Mouse (Mus musculus): Measurements from ENCODE around the gene Ceacam18. TPM values are rescaled to one million over a fixed set of nuclear protein-coding genes. Genes with fewer than 3 reads are reported as not detected.

Gene Ceacam18
- polyA plus RNA-seq, 1 experiment from 2014 or later: not detected

- no peaks in the 10 kb centered on the region for H3K27me3 ChIP-seq (ENCODE audit: control insufficient read depth, insufficient read depth, low read length)
- no peak overlapping the region for H3K9ac ChIP-seq (ENCODE audit: low read length)
- no peak overlapping the region for H3K27ac ChIP-seq (replicated peaks; ENCODE audit: low read depth, low read length)
- no peak overlapping the region for H3K4me2 ChIP-seq (ENCODE audit: low read depth, severe bottlenecking)
- H3K4me3 ChIP-seq (ENCODE audit: low read depth, low read length): no peak overlapping the region
- ATAC-seq (ENCODE audit: insufficient number of reproducible peaks, low FRiP score, low TSS enrichment, low read depth): no peak
- H3K36me3 ChIP-seq (ENCODE audit: control insufficient read depth, insufficient read depth, low read length): no peaks in the 10 kb centered on the region
- DNase-seq (ENCODE audit: low spot score): peak; percentile 38
- whole genome bisulfite sequencing: 8% methylated on average over 10 of the region's 10 CpGs
- H3K9me3 ChIP-seq (ENCODE audit: control insufficient read depth, low read length): no peaks in the 10 kb centered on the region
- H3K4me1 ChIP-seq (ENCODE audit: control insufficient read depth, insufficient read depth, low read length): no peaks in the 10 kb centered on the region
These were observed 10.7 kb upstream of the Ceacam18 start for GRCm38 (mm10) chr7:43623819-43624218.

- 69% methylated on average over 3 of the region's 3 CpGs for WGBS
- DNase-seq (ENCODE audit: low spot score) (no peak), ATAC-seq (ENCODE audit: insufficient number of reproducible peaks, low FRiP score, low TSS enrichment, low read depth) (no peak)
These were observed 9.4 kb upstream of the Ceacam18 start for GRCm38 (mm10) chr7:43625065-43625464.

GRCm38 (mm10) chr7:43625794-43626422 lies 8.6 kb upstream of the Ceacam18 start:
- Histone ChIP-seq H3K27me3 (ENCODE audit: control insufficient read depth, insufficient read depth, low read length) (no peaks in the 10 kb centered on the region), H3K27ac (replicated peaks; ENCODE audit: low read depth, low read length) (no peak overlapping the region), H3K4me1 (ENCODE audit: control insufficient read depth, insufficient read depth, low read length) (no peaks in the 10 kb centered on the region), H3K4me3 (ENCODE audit: low read depth, low read length) (no peak overlapping the region), H3K36me3 (ENCODE audit: control insufficient read depth, insufficient read depth, low read length) (no peaks in the 10 kb centered on the region), H3K9ac (ENCODE audit: low read length) (no peak overlapping the region), H3K9me3 (ENCODE audit: control insufficient read depth, low read length) (no peaks in the 10 kb centered on the region), H3K4me2 (ENCODE audit: low read depth, severe bottlenecking) (no peak overlapping the region)
- ATAC-seq (ENCODE audit: insufficient number of reproducible peaks, low FRiP score, low TSS enrichment, low read depth) (no peak), DNase-seq (ENCODE audit: low spot score) (no peak)
- WGBS: 84% methylated on average over 8 of the region's 8 CpGs

More at GRCm38 (mm10) chr7:43625065-43625464, 9.4 kb upstream of the Ceacam18 start:
- Histone ChIP-seq H3K9me3 (ENCODE audit: control insufficient read depth, low read length) (no peaks in the 10 kb centered on the region), H3K27me3 (ENCODE audit: control insufficient read depth, insufficient read depth, low read length) (no peaks in the 10 kb centered on the region), H3K4me1 (ENCODE audit: control insufficient read depth, insufficient read depth, low read length) (no peaks in the 10 kb centered on the region), H3K36me3 (ENCODE audit: control insufficient read depth, insufficient read depth, low read length) (no peaks in the 10 kb centered on the region), H3K4me2 (ENCODE audit: low read depth, severe bottlenecking) (no peak overlapping the region), H3K4me3 (ENCODE audit: low read depth, low read length) (no peak overlapping the region), H3K9ac (ENCODE audit: low read length) (no peak overlapping the region), H3K27ac (replicated peaks; ENCODE audit: low read depth, low read length) (no peak overlapping the region)

GRCm38 (mm10) chr7:43633940-43634339 lies 567 bp upstream of the Ceacam18 start:
- no peak overlapping the region for H3K4me2 ChIP-seq (ENCODE audit: low read depth, severe bottlenecking)
- H3K36me3 ChIP-seq (ENCODE audit: control insufficient read depth, insufficient read depth, low read length): no peaks in the 10 kb centered on the region
- H3K27ac ChIP-seq (replicated peaks; ENCODE audit: low read depth, low read length): no peak overlapping the region
- ATAC-seq (ENCODE audit: insufficient number of reproducible peaks, low FRiP score, low TSS enrichment, low read depth) (no peak), DNase-seq (ENCODE audit: low spot score) (no peak)
- no peaks in the 10 kb centered on the region for H3K4me1 ChIP-seq (ENCODE audit: control insufficient read depth, insufficient read depth, low read length)
- WGBS: 75% methylated on average over 4 of the region's 4 CpGs
- H3K9ac ChIP-seq (ENCODE audit: low read length): no peak overlapping the region
- H3K27me3 ChIP-seq (ENCODE audit: control insufficient read depth, insufficient read depth, low read length): no peaks in the 10 kb centered on the region
- no peak overlapping the region for H3K4me3 ChIP-seq (ENCODE audit: low read depth, low read length)
- H3K9me3 ChIP-seq (ENCODE audit: control insufficient read depth, low read length): no peaks in the 10 kb centered on the region

- Histone ChIP-seq H3K9ac (ENCODE audit: low read length) (no peak overlapping the region), H3K4me2 (ENCODE audit: low read depth, severe bottlenecking) (no peak overlapping the region), H3K36me3 (ENCODE audit: control insufficient read depth, insufficient read depth, low read length) (no peaks in the 10 kb centered on the region), H3K9me3 (ENCODE audit: control insufficient read depth, low read length) (no peaks in the 10 kb centered on the region), H3K27me3 (ENCODE audit: control insufficient read depth, insufficient read depth, low read length) (no peaks in the 10 kb centered on the region), H3K4me3 (ENCODE audit: low read depth, low read length) (no peak overlapping the region), H3K27ac (replicated peaks; ENCODE audit: low read depth, low read length) (no peak overlapping the region), H3K4me1 (ENCODE audit: control insufficient read depth, insufficient read depth, low read length) (no peaks in the 10 kb centered on the region)
- 65% methylated on average over 2 of the region's 2 CpGs for WGBS
- ATAC-seq (ENCODE audit: insufficient number of reproducible peaks, low FRiP score, low TSS enrichment, low read depth) (no peak), DNase-seq (ENCODE audit: low spot score) (no peak)
These were observed 1.7 kb downstream of the Ceacam18 start for GRCm38 (mm10) chr7:43636194-43636593.

GRCm38 (mm10) chr7:43637118-43637517 lies 2.6 kb downstream of the Ceacam18 start:
- DNase-seq (ENCODE audit: low spot score) (no peak), ATAC-seq (ENCODE audit: insufficient number of reproducible peaks, low FRiP score, low TSS enrichment, low read depth) (no peak)
- no peaks in the 10 kb centered on the region for H3K27me3 ChIP-seq (ENCODE audit: control insufficient read depth, insufficient read depth, low read length)
- H3K9ac ChIP-seq (ENCODE audit: low read length): no peak overlapping the region
- no peaks in the 10 kb centered on the region for H3K36me3 ChIP-seq (ENCODE audit: control insufficient read depth, insufficient read depth, low read length)
- WGBS: 82% methylated on average over 1 of the region's 1 CpGs
- no peaks in the 10 kb centered on the region for H3K4me1 ChIP-seq (ENCODE audit: control insufficient read depth, insufficient read depth, low read length)
- no peak overlapping the region for H3K4me3 ChIP-seq (ENCODE audit: low read depth, low read length)
- H3K4me2 ChIP-seq (ENCODE audit: low read depth, severe bottlenecking): no peak overlapping the region
- H3K9me3 ChIP-seq (ENCODE audit: control insufficient read depth, low read length): no peaks in the 10 kb centered on the region
- H3K27ac ChIP-seq (replicated peaks; ENCODE audit: low read depth, low read length): no peak overlapping the region

GRCm38 (mm10) chr7:43642587-43642986 lies 8.1 kb downstream of the Ceacam18 start:
- ATAC-seq (ENCODE audit: insufficient number of reproducible peaks, low FRiP score, low TSS enrichment, low read depth): no peak
- Histone ChIP-seq H3K9me3 (ENCODE audit: control insufficient read depth, low read length) (no peaks in the 10 kb centered on the region), H3K4me1 (ENCODE audit: control insufficient read depth, insufficient read depth, low read length) (no peaks in the 10 kb centered on the region), H3K4me2 (ENCODE audit: low read depth, severe bottlenecking) (no peak overlapping the region), H3K27ac (replicated peaks; ENCODE audit: low read depth, low read length) (no peak overlapping the region), H3K9ac (ENCODE audit: low read length) (no peak overlapping the region), H3K27me3 (ENCODE audit: control insufficient read depth, insufficient read depth, low read length) (no peaks in the 10 kb centered on the region), H3K4me3 (ENCODE audit: low read depth, low read length) (no peak overlapping the region), H3K36me3 (ENCODE audit: control insufficient read depth, insufficient read depth, low read length) (no peaks in the 10 kb centered on the region)
- DNase-seq (ENCODE audit: low spot score): no peak
- 92% methylated on average over 5 of the region's 5 CpGs for WGBS

GRCm38 (mm10) chr7:43643046-43643652 lies 8.6 kb downstream of the Ceacam18 start:
- Histone ChIP-seq H3K36me3 (ENCODE audit: control insufficient read depth, insufficient read depth, low read length) (no peaks in the 10 kb centered on the region), H3K9ac (ENCODE audit: low read length) (no peak overlapping the region), H3K4me3 (ENCODE audit: low read depth, low read length) (no peak overlapping the region), H3K27me3 (ENCODE audit: control insufficient read depth, insufficient read depth, low read length) (no peaks in the 10 kb centered on the region), H3K9me3 (ENCODE audit: control insufficient read depth, low read length) (no peaks in the 10 kb centered on the region), H3K27ac (replicated peaks; ENCODE audit: low read depth, low read length) (no peak overlapping the region), H3K4me2 (ENCODE audit: low read depth, severe bottlenecking) (no peak overlapping the region), H3K4me1 (ENCODE audit: control insufficient read depth, insufficient read depth, low read length) (no peaks in the 10 kb centered on the region)
- WGBS: 77% methylated on average over 17 of the region's 17 CpGs
- ATAC-seq (ENCODE audit: insufficient number of reproducible peaks, low FRiP score, low TSS enrichment, low read depth) (no peak), DNase-seq (ENCODE audit: low spot score) (no peak)
